Mouse (Mus musculus) embryonic stem cell, embryonic (primary cell): Measurements from ENCODE around the gene Pea15a.

Source experiments
- CTCF ChIA-PET, 4 experiments: fragments of 300-600 bp in 2 of 4; fragments of 350-600 bp in 2 of 4; sonication (Branson Sonifier 250); formaldehyde crosslinking; loops; one replicate each; lab custom pipeline; 2022; ENCODE audit warnings: inconsistent platforms in 2 of 4; lab: Charles Lee
- POLR2A ChIA-PET, 4 experiments: fragments of 300-600 bp in 2 of 4; fragments of 350-600 bp in 2 of 4; sonication (Branson Sonifier 250); formaldehyde crosslinking; loops; one replicate each; lab custom pipeline; 2022; ENCODE audit warnings: antibody characterized with exemption in 4 of 4, inconsistent platforms in 1 of 4; lab: Charles Lee

Gene Pea15a

GRCm38 (mm10) chr1:172206141-172206917 lies at the start of gene Pea15a:
TSS of gene Pea15a (minus strand) at chr1:172206804.
- CTCF ChIA-PET = interaction anchor here in 3 of 4 experiments (0.7 to 1.9 kb wide), 14 partner anchors 12 to 197 kb away, joined by 3 to 11 read pairs (median 3); partner anchors contain the start of gene Dcaf8 (in 1 of the 3)

GRCm38 (mm10) chr1:172247679-172248078 lies 41.1 kb upstream of the Pea15a start:
- CTCF ChIA-PET = interaction anchor here (0.6 to 2.9 kb wide), 32 partner anchors 8 to 693 kb away, joined by 3 to 16 read pairs (median 4); partner anchors contain the start of genes Atp1a4 (in 2 of the 4) and Pea15a (in 2 of the 4)

More at GRCm38 (mm10) chr1:172206141-172206917, at the start of gene Pea15a:
- POLR2A ChIA-PET = interaction anchor here (0.7 to 6.3 kb wide), 48 partner anchors 7 to 179 kb away, joined by 3 to 48 read pairs (median 4); partner anchors contain the start of genes Casq1 (in 2 of the 4), Dcaf8 (in 2 of the 4), Atp1a4 (in 1 of the 4) and Copa (in 1 of the 4)

GRCm38 (mm10) chr1:172247216-172247615 lies 40.6 kb upstream of the Pea15a start:
- CTCF ChIA-PET = interaction anchor here (0.6 to 2.9 kb wide), 27 partner anchors 8 to 693 kb away, joined by 3 to 16 read pairs (median 5); partner anchors contain the start of genes Pea15a (in 2 of the 4) and Atp1a4 (in 1 of the 4)
- POLR2A ChIA-PET = interaction anchor here in 2 of 4 experiments (0.7 to 2.7 kb wide), 11 partner anchors 9 to 102 kb away, joined by 3 to 13 read pairs (median 4); partner anchors contain the start of genes Pea15a (in 2 of the 2), Atp1a4 (in 1 of the 2) and Igsf8 (in 1 of the 2)

More at GRCm38 (mm10) chr1:172247679-172248078, 41.1 kb upstream of the Pea15a start:
- POLR2A ChIA-PET = interaction anchor here in 2 of 4 experiments (0.8 to 2.7 kb wide), 12 partner anchors 10 to 421 kb away, joined by 3 to 13 read pairs (median 4); partner anchors contain the start of genes Pea15a (in 2 of the 2), Atp1a4 (in 1 of the 2), Dcaf8 (in 1 of the 2) and Igsf8 (in 1 of the 2)

GRCm38 (mm10) chr1:172244645-172245044 lies 38.0 kb upstream of the Pea15a start:
- ChIA-PET CTCF (interaction anchor here in 2 of 4 experiments (1.3 to 2.0 kb wide), 8 partner anchors 16 to 634 kb away, joined by 3 to 14 read pairs (median 5); no protein-coding TSS in a partner anchor), POLR2A (interaction anchor here in 3 of 4 experiments (0.6 to 3.3 kb wide), 11 partner anchors 10 to 96 kb away, joined by 3 to 14 read pairs (median 4); partner anchors contain the start of genes Igsf8 (in 2 of the 3), Atp1a4 (in 1 of the 3) and Kcnj10 (in 1 of the 3))

GRCm38 (mm10) chr1:172243547-172244205 lies 37.1 kb upstream of the Pea15a start:
- ChIA-PET CTCF (interaction anchor here in 3 of 4 experiments (0.5 to 2.0 kb wide), 20 partner anchors 16 to 633 kb away, joined by 3 to 14 read pairs (median 4); partner anchors contain the start of genes Dcaf8 (in 1 of the 3) and Pea15a (in 1 of the 3)), POLR2A (interaction anchor here (0.6 to 3.3 kb wide), 28 partner anchors 11 to 332 kb away, joined by 3 to 14 read pairs (median 4); partner anchors contain the start of genes Dcaf8 (in 3 of the 4), Igsf8 (in 2 of the 4), Atp1a4 (in 1 of the 4) and Casq1 (in 1 of the 4))

- CTCF ChIA-PET = interaction anchor here in 2 of 4 experiments (0.6 to 1.7 kb wide), 4 partner anchors 69 to 123 kb away, joined by 3 to 4 read pairs (median 4); no protein-coding TSS in a partner anchor
- POLR2A ChIA-PET = interaction anchor here (0.6 to 2.7 kb wide), 31 partner anchors 9 to 222 kb away, joined by 3 to 14 read pairs (median 3); partner anchors contain the start of genes Dcaf8 (in 2 of the 4), Igsf8 (in 2 of the 4), Atp1a4 (in 1 of the 4) and Copa (in 1 of the 4)
Observed at GRCm38 (mm10) chr1:172242401-172242800, 35.8 kb upstream of the Pea15a start.

- POLR2A ChIA-PET = interaction anchor here (0.6 to 1.8 kb wide), 18 partner anchors 9 to 221 kb away, joined by 3 to 9 read pairs (median 4); partner anchors contain the start of genes Igsf8 (in 1 of the 4) and Pea15a (in 1 of the 4)
- CTCF ChIA-PET = interaction anchor here in 2 of 4 experiments (0.6 to 0.7 kb wide), 3 partner anchors 103 to 180 kb away, joined by 3 to 5 read pairs (median 3); no protein-coding TSS in a partner anchor
Observed at GRCm38 (mm10) chr1:172240945-172241708, 34.5 kb upstream of the Pea15a start.

- POLR2A ChIA-PET = interaction anchor here in 1 of 4 experiments (1.0 to 1.5 kb wide), 2 partner anchors 11 to 51 kb away, joined by 3 to 4 read pairs; no protein-coding TSS in a partner anchor
- CTCF ChIA-PET = no interaction called here
Observed at GRCm38 (mm10) chr1:172229215-172229614, 22.6 kb upstream of the Pea15a start.

GRCm38 (mm10) chr1:172228209-172228608 lies 21.6 kb upstream of the Pea15a start:
- ChIA-PET CTCF (interaction anchor here in 1 of 4 experiments (0.6 kb wide), 1 partner anchor 335 kb away, joined by 4 read pairs; no protein-coding TSS in a partner anchor), POLR2A (interaction anchor here in 1 of 4 experiments (0.6 to 1.5 kb wide), 5 partner anchors 9 to 291 kb away, joined by 3 to 4 read pairs (median 3); no protein-coding TSS in a partner anchor)

GRCm38 (mm10) chr1:172221297-172222063 lies 14.9 kb upstream of the Pea15a start:
- CTCF ChIA-PET = interaction anchor here in 3 of 4 experiments (0.5 to 1.1 kb wide), 7 partner anchors 36 to 174 kb away, joined by 3 to 14 read pairs (median 7); no protein-coding TSS in a partner anchor

GRCm38 (mm10) chr1:172220414-172220813 lies 13.8 kb upstream of the Pea15a start:
- ChIA-PET CTCF (interaction anchor here in 1 of 4 experiments (1.2 kb wide), 1 partner anchor 58 kb away, joined by 5 read pairs; no protein-coding TSS in a partner anchor), POLR2A (interaction anchor here in 2 of 4 experiments (0.8 to 4.5 kb wide), 6 partner anchors 11 to 56 kb away, joined by 3 to 18 read pairs (median 6); partner anchors contain the start of gene Pea15a (in 2 of the 2))

More at GRCm38 (mm10) chr1:172221297-172222063, 14.9 kb upstream of the Pea15a start:
- POLR2A ChIA-PET = interaction anchor here (0.5 to 4.5 kb wide), 17 partner anchors 9 to 194 kb away, joined by 3 to 18 read pairs (median 3); partner anchors contain the start of genes Atp1a2 (in 1 of the 4), Dcaf8 (in 1 of the 4) and Pea15a (in 1 of the 4)

GRCm38 (mm10) chr1:172219451-172220406 lies 13.1 kb upstream of the Pea15a start, which contains the start of gene Casq1:
TSS of gene Casq1 (minus strand) at chr1:172219868.
- POLR2A ChIA-PET = interaction anchor here in 3 of 4 experiments (0.6 to 4.5 kb wide), 18 partner anchors 12 to 210 kb away, joined by 3 to 18 read pairs (median 3); partner anchors contain the start of genes Pea15a (in 2 of the 3) and Dcaf8 (in 1 of the 3)
- CTCF ChIA-PET = interaction anchor here in 2 of 4 experiments (0.9 to 3.1 kb wide), 5 partner anchors 13 to 101 kb away, joined by 3 to 11 read pairs (median 5); partner anchors contain the start of gene Pea15a (in 1 of the 2)

- ChIA-PET CTCF (interaction anchor here in 3 of 4 experiments (0.5 to 3.1 kb wide), 7 partner anchors 12 to 106 kb away, joined by 3 to 11 read pairs (median 3); partner anchors contain the start of gene Pea15a (in 1 of the 3)), POLR2A (interaction anchor here in 3 of 4 experiments (0.6 to 4.5 kb wide), 19 partner anchors 10 to 209 kb away, joined by 3 to 18 read pairs (median 4); partner anchors contain the start of genes Dcaf8 (in 2 of the 3) and Pea15a (in 2 of the 3))
Observed at GRCm38 (mm10) chr1:172218164-172218910, 11.7 kb upstream of the Pea15a start.
